Mouse (Mus musculus): ENCODE results near the gene Hs3st3b1. TPM values are rescaled to one million over a fixed set of nuclear protein-coding genes. Genes with fewer than 3 reads are reported as not detected.

The Hs3st3b1 gene
- 0.59 and 0.65 TPM in 2 replicates for polyA plus RNA-seq (2012; rRNA removed)

DNA sequence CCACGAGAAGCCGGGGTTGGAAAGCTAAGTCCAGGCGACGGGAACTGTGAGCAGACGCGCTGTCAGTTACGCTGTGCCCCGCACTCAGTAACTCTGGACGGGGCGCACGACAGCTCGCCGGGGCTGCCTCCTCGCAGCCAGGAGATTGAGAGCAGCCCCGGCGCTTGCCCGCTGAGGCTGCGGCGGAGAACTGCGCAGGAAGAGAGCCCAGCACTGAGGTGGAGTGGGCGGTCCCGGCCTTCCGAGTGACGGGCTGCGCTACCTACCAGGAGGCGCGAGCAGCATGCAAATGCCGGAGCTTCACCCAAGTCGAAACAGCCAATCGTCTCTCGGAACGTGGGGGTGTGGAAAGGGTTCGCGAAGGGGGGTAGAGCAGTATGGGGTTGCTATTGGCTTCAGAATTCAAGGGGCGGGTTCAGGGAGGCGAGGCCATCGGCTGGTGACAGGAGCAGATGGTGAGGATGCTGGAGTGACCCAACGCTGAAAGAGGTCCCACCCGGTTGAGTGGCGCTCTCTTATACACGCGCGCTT, at the start of gene Hs3st3b1:
TSS of gene Hs3st3b1 (minus strand) at position 200 of the 531 bp plus-strand sequence.
- no peaks in the 10 kb centered on the region for H3K4me1 ChIP-seq (ENCODE audit: control insufficient read depth, insufficient read depth, low read length)
- peak within 1 kb of the TSS; percentile 8; the same call in 1 of the 2 replicates for H3K4me3 ChIP-seq (ENCODE audit: insufficient read depth, low read length)
- peak; percentile 12; the same call in 1 of the 2 replicates for TF ChIP-seq POLR2A (IDR thresholded peaks at IDR 0.05; ENCODE audit: extremely low read depth, insufficient read depth, low read length)
- no peak for TF ChIP-seq CTCF (IDR thresholded peaks at IDR 0.05; ENCODE audit: extremely low read depth, insufficient read depth, low read length)
- no peak within 1 kb of the TSS for H3K27ac ChIP-seq (ENCODE audit: insufficient read depth, low read length)

DNA sequence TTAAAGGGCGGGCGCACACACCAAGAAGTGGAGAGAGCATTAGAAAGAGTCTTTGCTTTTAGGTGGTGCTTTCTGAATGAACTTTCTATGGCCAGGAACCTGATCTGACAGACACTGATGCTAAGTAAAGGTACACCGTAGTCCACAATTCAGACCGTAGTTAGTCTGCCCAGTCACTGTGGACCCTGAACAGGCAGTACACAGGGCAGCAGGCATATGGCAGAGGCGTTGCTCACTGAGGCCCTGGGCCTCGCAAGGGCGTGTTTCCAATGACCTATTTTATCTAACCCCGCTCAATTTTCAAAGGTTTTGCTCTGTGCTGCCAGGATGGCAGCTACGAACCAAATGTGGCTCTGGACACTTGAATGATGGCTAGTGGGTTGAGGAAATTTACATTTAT, 49.4 kb upstream of the Hs3st3b1 start:
- TF ChIP-seq POLR2A (IDR thresholded peaks at IDR 0.05; ENCODE audit: extremely low read depth, insufficient read depth, low read length) (no peak), CTCF (IDR thresholded peaks at IDR 0.05; ENCODE audit: extremely low read depth, insufficient read depth, low read length) (no peak)
- Histone ChIP-seq H3K4me3 (ENCODE audit: insufficient read depth, low read length) (no peak overlapping the region), H3K27ac (ENCODE audit: insufficient read depth, low read length) (no peak overlapping the region), H3K4me1 (ENCODE audit: control insufficient read depth, insufficient read depth, low read length) (no peaks in the 10 kb centered on the region)

DNA sequence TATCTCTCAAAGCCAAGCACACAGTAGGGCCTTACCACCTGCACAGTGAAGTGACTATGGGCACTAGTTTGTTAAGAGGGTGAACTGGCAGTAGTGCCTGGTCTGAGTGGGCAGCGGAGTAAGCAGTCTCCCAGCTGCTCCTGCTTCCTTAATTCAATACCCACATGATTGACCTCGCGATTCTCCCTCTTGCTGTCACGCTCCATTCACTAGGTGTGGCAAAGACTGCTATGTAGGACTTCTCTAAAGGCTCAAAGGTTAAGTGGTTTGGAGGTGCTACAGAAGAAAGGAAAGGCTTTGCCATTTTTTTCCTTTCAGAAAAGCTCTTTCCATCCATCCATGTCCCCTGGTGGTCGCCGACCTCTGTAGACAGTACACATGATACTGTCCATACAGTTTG, 48.7 kb upstream of the Hs3st3b1 start:
- TF ChIP-seq CTCF (IDR thresholded peaks at IDR 0.05; ENCODE audit: extremely low read depth, insufficient read depth, low read length) (no peak), POLR2A (IDR thresholded peaks at IDR 0.05; ENCODE audit: extremely low read depth, insufficient read depth, low read length) (no peak)
- H3K4me1 ChIP-seq (ENCODE audit: control insufficient read depth, insufficient read depth, low read length) = no peaks in the 10 kb centered on the region
- H3K4me3 ChIP-seq (ENCODE audit: insufficient read depth, low read length) = no peak overlapping the region
- no peak overlapping the region for H3K27ac ChIP-seq (ENCODE audit: insufficient read depth, low read length)

DNA sequence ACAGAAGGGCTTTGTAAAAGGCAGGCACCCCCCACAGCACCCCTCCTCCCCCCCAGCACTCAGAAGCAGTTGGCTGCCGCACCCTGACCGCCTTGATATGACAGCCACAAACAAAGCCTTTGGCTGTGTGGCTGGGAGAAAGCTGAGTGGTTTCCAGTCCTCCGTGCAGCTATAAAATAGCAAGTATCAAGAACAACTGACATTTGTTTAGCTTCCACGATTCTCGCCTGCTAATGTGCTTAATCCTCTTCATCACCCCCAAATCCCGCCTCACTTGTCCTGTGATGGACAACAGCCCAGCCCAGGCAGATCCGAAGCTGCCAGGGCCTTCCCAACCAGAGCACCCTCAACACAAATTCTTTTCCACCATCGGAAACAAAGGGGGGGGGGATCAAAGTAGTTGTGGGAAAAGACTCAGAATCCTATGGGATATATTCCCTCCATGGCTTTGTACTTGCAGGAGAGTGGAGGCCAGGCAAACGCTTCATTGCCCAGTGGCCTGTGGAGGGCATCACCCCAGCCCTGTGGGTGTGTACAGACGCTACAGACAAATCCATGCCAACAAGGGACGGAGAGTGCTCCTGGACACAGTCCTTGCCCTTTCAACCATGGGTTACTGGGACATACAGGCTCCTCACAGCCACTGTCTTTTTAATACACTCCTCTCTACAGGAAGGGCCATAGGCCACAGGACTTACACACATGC, 47.3 kb upstream of the Hs3st3b1 start:
- H3K4me1 ChIP-seq (ENCODE audit: control insufficient read depth, insufficient read depth, low read length) = no peaks in the 10 kb centered on the region
- TF ChIP-seq CTCF (IDR thresholded peaks at IDR 0.05; ENCODE audit: extremely low read depth, insufficient read depth, low read length) (no peak), POLR2A (IDR thresholded peaks at IDR 0.05; ENCODE audit: extremely low read depth, insufficient read depth, low read length) (no peak)
- no peak overlapping the region for H3K4me3 ChIP-seq (ENCODE audit: insufficient read depth, low read length)
- H3K27ac ChIP-seq (ENCODE audit: insufficient read depth, low read length) = no peak overlapping the region

DNA sequence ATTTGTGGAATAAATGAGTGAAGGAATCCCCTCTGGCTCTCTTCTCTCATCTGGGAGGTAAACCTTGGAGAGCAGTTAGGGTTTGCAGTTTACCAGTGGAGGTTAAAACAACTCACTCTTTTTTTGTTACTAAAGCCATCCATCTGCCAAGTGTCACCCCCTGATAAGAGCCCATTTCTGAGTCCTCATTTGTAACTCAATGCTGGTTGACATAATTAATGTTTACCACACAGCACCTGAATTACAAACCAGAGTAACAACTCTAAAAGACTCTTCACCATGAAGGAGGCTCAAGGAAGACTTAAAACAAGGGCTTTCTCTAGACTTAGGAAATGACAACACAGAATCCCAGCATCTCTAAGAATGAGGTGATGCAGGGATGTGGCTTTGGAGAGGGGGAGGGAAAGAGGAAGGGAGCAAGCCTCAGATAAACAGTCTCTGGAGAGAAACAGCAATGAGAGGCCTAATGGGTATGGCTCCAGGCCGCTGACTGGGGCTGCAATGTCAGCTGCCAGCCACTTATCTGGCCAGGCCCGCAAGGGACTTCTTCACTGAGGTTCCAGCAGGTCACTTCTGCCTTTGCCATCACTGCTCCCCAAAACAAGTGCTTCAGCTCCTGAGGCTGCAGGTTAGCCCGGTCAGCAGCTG, 46.4 kb upstream of the Hs3st3b1 start:
- no peak overlapping the region for H3K27ac ChIP-seq (ENCODE audit: insufficient read depth, low read length)
- TF ChIP-seq POLR2A (IDR thresholded peaks at IDR 0.05; ENCODE audit: extremely low read depth, insufficient read depth, low read length) (no peak), CTCF (IDR thresholded peaks at IDR 0.05; ENCODE audit: extremely low read depth, insufficient read depth, low read length) (no peak)
- no peak overlapping the region for H3K4me3 ChIP-seq (ENCODE audit: insufficient read depth, low read length)
- H3K4me1 ChIP-seq (ENCODE audit: control insufficient read depth, insufficient read depth, low read length) = no peaks in the 10 kb centered on the region

DNA sequence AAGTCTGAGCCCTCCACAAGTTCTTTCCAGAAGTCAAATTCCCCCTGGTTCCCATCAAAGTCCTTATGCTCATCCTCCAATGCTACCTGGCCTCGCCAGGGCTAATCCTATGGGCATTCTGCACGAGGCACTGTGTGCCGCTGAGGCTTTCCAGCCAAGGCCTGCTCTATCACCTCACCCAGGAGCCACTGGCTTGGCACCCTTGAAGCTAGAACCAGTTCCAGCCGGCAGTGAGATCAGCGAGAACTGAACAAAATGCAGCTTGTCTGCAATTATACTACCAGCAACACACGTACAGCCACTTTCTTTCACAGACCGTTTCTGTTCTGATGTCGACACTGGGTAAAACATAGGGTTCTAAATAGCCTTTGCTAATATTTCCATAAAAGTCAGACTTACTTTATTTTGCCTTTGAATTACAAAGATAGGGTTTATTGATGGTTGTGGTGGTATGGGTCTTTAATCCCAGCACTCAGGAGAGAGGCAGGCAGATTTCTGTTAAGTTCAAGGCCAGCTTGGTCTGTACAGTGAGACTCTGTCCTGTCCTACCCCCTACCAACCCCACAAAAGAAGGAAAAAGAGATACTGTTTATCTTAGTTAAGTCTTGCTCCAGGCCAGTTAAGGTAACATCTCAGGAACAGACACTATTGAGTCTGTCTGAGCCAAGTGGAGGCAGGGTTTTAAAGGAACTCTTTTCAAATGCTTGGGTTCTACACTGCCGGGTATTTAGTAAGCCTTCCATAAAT, 45.7 kb upstream of the Hs3st3b1 start:
- Histone ChIP-seq H3K27ac (ENCODE audit: insufficient read depth, low read length) (no peak overlapping the region), H3K4me3 (ENCODE audit: insufficient read depth, low read length) (no peak overlapping the region), H3K4me1 (ENCODE audit: control insufficient read depth, insufficient read depth, low read length) (no peaks in the 10 kb centered on the region)
- no peak for TF ChIP-seq CTCF (IDR thresholded peaks at IDR 0.05; ENCODE audit: extremely low read depth, insufficient read depth, low read length)
- TF ChIP-seq POLR2A (IDR thresholded peaks at IDR 0.05; ENCODE audit: extremely low read depth, insufficient read depth, low read length) = no peak

DNA sequence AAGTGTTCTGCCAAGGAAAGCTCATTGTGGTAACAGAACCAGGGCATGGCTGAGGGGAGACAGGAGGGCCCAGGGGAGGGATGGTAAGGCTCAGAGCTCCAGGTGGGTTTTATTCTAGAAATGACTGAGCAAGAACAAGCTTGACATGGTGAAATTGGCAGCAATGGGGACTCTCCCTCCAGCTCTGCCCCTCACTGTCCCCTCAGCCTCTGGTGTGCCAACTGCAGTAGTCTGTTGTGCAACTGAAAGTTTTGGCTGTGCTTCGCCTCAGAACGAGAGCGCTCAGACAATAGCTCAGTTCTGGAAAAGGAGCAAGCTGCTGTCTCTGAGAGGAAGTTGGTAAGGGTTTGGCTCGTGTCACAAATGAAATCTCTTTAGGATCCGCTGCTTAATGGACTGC, 43.3 kb upstream of the Hs3st3b1 start:
- H3K27ac ChIP-seq (ENCODE audit: insufficient read depth, low read length) = no peak overlapping the region
- no peak overlapping the region for H3K4me3 ChIP-seq (ENCODE audit: insufficient read depth, low read length)
- TF ChIP-seq CTCF (IDR thresholded peaks at IDR 0.05; ENCODE audit: extremely low read depth, insufficient read depth, low read length) (no peak), POLR2A (IDR thresholded peaks at IDR 0.05; ENCODE audit: extremely low read depth, insufficient read depth, low read length) (no peak)
- peaks cover 2% of the 10 kb centered on the region; the same call in 1 of the 2 replicates for H3K4me1 ChIP-seq (ENCODE audit: control insufficient read depth, insufficient read depth, low read length)

DNA sequence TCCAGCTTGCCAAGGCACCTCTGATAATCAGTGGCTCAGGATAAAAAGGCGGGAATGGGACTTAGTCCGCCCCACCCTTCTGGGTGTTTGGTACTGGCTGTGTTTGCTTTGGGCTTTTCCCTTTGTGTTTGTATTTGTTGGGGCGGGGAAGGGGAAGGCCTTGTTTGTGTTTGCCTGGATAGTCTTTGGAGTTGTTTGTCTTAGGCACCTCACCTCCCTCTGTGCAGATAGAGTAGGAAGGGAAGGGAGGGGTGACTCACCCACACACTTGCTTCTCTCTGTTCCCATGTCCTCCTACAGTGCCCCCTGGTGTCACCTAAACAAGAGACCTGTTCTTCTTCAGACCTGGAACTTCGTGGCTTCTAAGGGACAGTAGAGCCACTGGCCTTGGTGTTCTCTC, 35.1 kb upstream of the Hs3st3b1 start:
- peaks cover 2% of the 10 kb centered on the region; the same call in 1 of the 2 replicates for H3K4me1 ChIP-seq (ENCODE audit: control insufficient read depth, insufficient read depth, low read length)
- TF ChIP-seq POLR2A (IDR thresholded peaks at IDR 0.05; ENCODE audit: extremely low read depth, insufficient read depth, low read length) = no peak
- 0 out of 2 replicates have a peak, but pooled peaks have one; percentile 13 for TF ChIP-seq CTCF (IDR thresholded peaks at IDR 0.05; ENCODE audit: extremely low read depth, insufficient read depth, low read length)
- H3K4me3 ChIP-seq (ENCODE audit: insufficient read depth, low read length) = no peak overlapping the region
- H3K27ac ChIP-seq (ENCODE audit: insufficient read depth, low read length) = no peak overlapping the region

DNA sequence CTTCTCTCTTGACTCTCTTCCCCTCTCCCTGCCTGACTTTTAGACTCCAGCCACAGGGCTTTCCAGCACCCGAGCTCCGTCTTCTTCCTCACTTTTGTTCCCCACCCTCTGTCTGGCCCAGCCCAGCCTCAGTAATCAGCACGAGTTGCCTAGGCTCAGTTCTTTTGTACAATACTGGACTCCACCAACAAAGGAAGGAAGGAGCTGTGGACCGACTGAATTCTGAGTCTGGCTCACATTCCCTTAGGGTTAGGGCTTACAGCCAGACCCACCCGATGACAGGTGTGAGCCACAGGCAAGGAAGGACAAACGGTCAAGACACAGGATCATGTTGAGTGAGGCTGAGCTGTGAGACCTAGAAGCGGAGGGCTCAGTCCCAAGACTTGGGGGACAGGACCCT, 34.7 kb upstream of the Hs3st3b1 start:
- H3K4me1 ChIP-seq (ENCODE audit: control insufficient read depth, insufficient read depth, low read length) = peaks cover 2% of the 10 kb centered on the region; the same call in 1 of the 2 replicates
- H3K4me3 ChIP-seq (ENCODE audit: insufficient read depth, low read length) = no peak overlapping the region
- no peak overlapping the region for H3K27ac ChIP-seq (ENCODE audit: insufficient read depth, low read length)
- no peak for TF ChIP-seq POLR2A (IDR thresholded peaks at IDR 0.05; ENCODE audit: extremely low read depth, insufficient read depth, low read length)
- no peak for TF ChIP-seq CTCF (IDR thresholded peaks at IDR 0.05; ENCODE audit: extremely low read depth, insufficient read depth, low read length)

Data from cortical plate, adult 2 months (tissue).